Mouse (Mus musculus) ES-E14 (cell line): Measurements from ENCODE around the gene Rpp14.

ENCODE experiments used
- CHD2 ChIP-seq: IDR thresholded peaks from 2 replicates; pipeline ENCODE4 v1.6.1; 2014; ENCODE audit warnings: mild to moderate bottlenecking, low read depth, low read length, inconsistent platforms
- HCFC1 ChIP-seq: IDR thresholded peaks from 2 replicates; pipeline ENCODE4 v1.6.1; 2012; ENCODE audit warnings: low read length, inconsistent platforms, borderline replicate concordance; ENCODE audit not compliant: insufficient read depth
- MAFK ChIP-seq: IDR thresholded peaks from 2 replicates; pipeline ENCODE4 v1.6.1; 2014; ENCODE audit warnings: mild to moderate bottlenecking, low read depth, low read length, inconsistent platforms; ENCODE audit not compliant: insufficient read depth
- ZC3H11A ChIP-seq: IDR thresholded peaks from 2 replicates; pipeline ENCODE4 v1.6.1; 2012; ENCODE audit warnings: low read depth, mild to moderate bottlenecking, inconsistent platforms, low read length, borderline replicate concordance
- ZNF384 ChIP-seq: IDR thresholded peaks from 2 replicates; pipeline ENCODE4 v1.6.1; 2012; ENCODE audit warnings: low read depth, low read length, inconsistent platforms

DNA sequence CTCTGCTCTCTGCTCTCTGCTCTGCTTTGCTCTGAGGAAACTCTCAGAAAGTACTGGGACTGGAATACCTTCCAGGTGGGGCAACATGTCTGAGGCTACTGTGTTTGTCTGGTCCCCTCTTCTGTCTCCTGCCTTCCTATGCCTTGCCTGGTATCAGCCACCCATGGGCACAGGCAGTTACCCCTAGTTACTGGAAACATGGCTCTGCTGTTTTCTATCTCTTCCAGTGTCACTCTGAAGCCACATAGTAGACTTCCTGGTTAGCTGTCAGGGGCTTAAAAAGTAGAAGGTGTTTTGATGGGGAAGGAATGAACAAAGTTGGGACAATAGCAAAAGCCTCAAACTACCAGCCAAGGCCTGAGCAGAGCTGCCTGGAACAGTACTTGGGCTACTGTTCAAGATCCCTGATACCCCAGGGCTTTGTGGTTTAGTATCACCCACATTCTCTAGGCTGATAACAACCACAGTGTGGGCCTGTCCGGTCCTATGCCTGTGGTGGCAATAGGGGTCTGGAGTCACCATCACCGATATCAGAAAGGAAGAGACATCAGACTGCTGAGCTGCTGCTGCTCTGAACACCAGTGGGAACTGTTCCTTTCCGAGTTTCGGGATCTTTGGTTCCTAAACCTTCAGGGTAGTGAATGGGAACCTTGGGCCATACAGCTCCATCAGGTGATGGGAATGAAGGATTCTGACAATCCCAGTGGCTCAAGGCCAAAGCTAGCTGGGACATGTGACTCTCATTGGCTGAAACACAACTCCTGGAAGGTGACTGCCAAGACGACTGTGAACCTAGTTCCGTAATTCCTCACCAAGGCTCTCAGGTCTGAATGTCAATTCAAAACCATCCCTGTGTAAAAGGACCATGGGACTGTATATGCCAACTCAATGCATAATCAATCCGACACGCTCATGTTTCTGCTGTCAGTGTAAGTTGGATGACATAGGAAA lies 16.1 kb upstream of the Rpp14 start:
- TF ChIP-seq ZC3H11A, result no peak
- TF ChIP-seq CHD2, result no peak
- TF ChIP-seq ZNF384, result no peak
- TF ChIP-seq MAFK, result no peak
- TF ChIP-seq HCFC1, result no peak
